Mouse (Mus musculus): ENCODE data around the gene Wdtc1. TPM values are rescaled to one million over a fixed set of nuclear protein-coding genes. Genes with fewer than 3 reads are reported as not detected.
A peak's percentile ranks its signal among the peaks of the same experiment; 100 is the strongest.

Wdtc1 gene
- total and polyA plus RNA-seq, 3 experiments: 2.8 to 10.8 (median 9.6) TPM

GRCm38 (mm10) chr4:133371621-133372277, 18.5 kb upstream of the Wdtc1 start:
- H3K9me3 ChIP-seq (replicated peaks; ENCODE audit: low read length): peaks cover 5% of the 10 kb centered on the region
- H3K27me3 ChIP-seq (replicated peaks): no peaks in the 10 kb centered on the region
- dilution Hi-C loops (cut with MboI; ENCODE audit: extremely low pct_ligation_motif_present, extremely low pct_unique_long_range_greater_than_20kb, low sequenced_read_pairs): no loop called here
- peaks cover 5 to 33% of the 10 kb centered on the region in 2 experiments for H3K36me3 ChIP-seq (replicated peaks in 1 of 2; ENCODE audit: control insufficient read depth in 1 of 2, insufficient read depth in 1 of 2, low read length in 1 of 2)
- H3K4me2 ChIP-seq (ENCODE audit: insufficient read depth, low read depth, poor library complexity, severe bottlenecking): peak overlapping the region; percentile 93
- no peak for TF ChIP-seq NRF1 (IDR thresholded peaks at IDR 0.05; ENCODE audit: low read depth, low read length)
- TF ChIP-seq CHD2 (IDR thresholded peaks at IDR 0.05; ENCODE audit: low read length): no peak
- TF ChIP-seq NELFE (IDR thresholded peaks at IDR 0.05; ENCODE audit: low read depth, low read length): no peak
- no peak for TF ChIP-seq RCOR1 (conservative IDR thresholded peaks at IDR 0.05; ENCODE audit: low read depth, low read length)
- TF ChIP-seq CHD1 (IDR thresholded peaks at IDR 0.05; ENCODE audit: low read depth, low read length): no peak
- TF ChIP-seq KAT2A (IDR thresholded peaks at IDR 0.05; ENCODE audit: insufficient replicate concordance, low read length): no peak
- TF ChIP-seq E2F4 (IDR thresholded peaks at IDR 0.05; ENCODE audit: insufficient replicate concordance, low read depth, low read length): no peak
- TF ChIP-seq RAD21 (IDR thresholded peaks at IDR 0.05; ENCODE audit: low read depth, low read length): no peak
- H3K9ac ChIP-seq (ENCODE audit: insufficient read depth, low read depth): peak overlapping the region; percentile 92
- H3K27ac ChIP-seq (ENCODE audit: insufficient read depth, low read depth): no peak overlapping the region
- peaks cover 16 to 55% of the 10 kb centered on the region in 2 experiments; a peak in 3 of 4 replicates for H3K4me1 ChIP-seq (ENCODE audit: control insufficient read depth in 1 of 2, insufficient read depth in 2 of 2)
- DNase-seq (ENCODE audit: extremely low read depth): no peak
- in situ Hi-C loops (cut with MboI; ENCODE audit: low pct_ligation_motif_present, low pct_unique_long_range_greater_than_20kb, low sequenced_read_pairs): no loop called here
- H3K4me3 ChIP-seq (replicated peaks in 1 of 3; ENCODE audit: low read depth in 2 of 3, low read length in 2 of 3, poor library complexity in 1 of 3): peak overlapping the region; percentile 71 to 85 (median 82)
- H3K79me2 ChIP-seq (replicated peaks; ENCODE audit: control insufficient read depth, extremely low read depth, insufficient read depth, poor library complexity, severe bottlenecking): peaks cover 39% of the 10 kb centered on the region

DNA sequence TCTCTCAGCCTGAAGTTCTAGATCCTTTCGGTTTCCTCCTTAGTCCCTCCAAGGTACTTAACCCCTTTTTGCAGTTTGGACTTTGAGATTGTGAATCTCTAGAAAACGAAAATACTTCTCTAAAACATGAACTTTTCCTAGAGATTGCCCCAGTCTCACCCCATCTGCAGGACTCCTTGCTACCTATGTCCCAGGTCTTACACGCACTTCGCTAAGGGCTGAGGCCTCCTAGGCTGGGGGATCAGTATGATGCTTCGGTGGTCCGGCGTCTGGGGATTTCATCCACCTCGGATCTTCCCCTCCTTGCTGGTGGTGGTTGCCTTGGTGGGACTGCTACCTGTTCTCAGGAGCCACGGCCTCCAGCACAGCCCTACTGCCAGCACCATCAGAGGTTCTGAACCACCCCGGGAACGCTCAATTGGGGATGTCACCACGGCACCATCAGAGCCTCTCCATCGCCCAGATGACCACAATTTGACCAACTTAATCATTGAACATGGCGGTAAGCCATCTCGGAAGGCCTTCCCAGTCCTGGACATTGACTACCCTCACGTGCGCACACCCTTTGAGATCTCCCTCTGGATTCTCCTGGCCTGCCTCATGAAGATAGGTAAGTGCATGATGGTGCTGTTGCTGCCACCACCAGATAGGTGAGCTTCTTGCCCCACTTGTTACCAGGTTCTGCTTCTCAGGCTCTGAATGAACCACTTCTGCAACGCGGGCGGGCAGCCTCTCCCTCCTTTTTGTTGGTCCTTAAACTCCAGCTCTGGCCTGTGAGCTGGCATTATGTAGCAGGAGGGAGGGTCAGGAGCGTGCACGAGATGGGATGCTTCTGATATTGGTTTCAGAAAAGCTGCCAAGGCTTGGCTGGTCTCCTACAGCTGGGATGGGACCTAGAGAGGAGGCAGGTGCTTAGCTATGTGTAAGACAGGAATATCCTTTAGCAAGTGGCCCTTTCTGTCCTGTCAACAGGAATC, 17.3 kb upstream of the Wdtc1 start:
- in situ Hi-C loops (cut with MboI; ENCODE audit: low pct_ligation_motif_present, low pct_unique_long_range_greater_than_20kb, low sequenced_read_pairs): no loop called here
- Histone ChIP-seq H3K4me1 (ENCODE audit: control insufficient read depth in 1 of 2, insufficient read depth in 2 of 2) (peaks cover 12 to 44% of the 10 kb centered on the region in 2 experiments; a peak in 3 of 4 replicates), H3K4me2 (ENCODE audit: insufficient read depth, low read depth, poor library complexity, severe bottlenecking) (peak overlapping the region; percentile 93), H3K79me2 (replicated peaks; ENCODE audit: control insufficient read depth, extremely low read depth, insufficient read depth, poor library complexity, severe bottlenecking) (peaks cover 38% of the 10 kb centered on the region), H3K27me3 (replicated peaks) (no peaks in the 10 kb centered on the region), H3K9ac (ENCODE audit: insufficient read depth, low read depth) (peak overlapping the region; percentile 92), H3K27ac (ENCODE audit: insufficient read depth, low read depth) (no peak overlapping the region), H3K36me3 (replicated peaks in 1 of 2; ENCODE audit: control insufficient read depth in 1 of 2, insufficient read depth in 1 of 2, low read length in 1 of 2) (peaks cover 4 to 26% of the 10 kb centered on the region in 2 experiments), H3K4me3 (replicated peaks in 1 of 3; ENCODE audit: low read depth in 2 of 3, low read length in 2 of 3, poor library complexity in 1 of 3) (peak overlapping the region; percentile 71 to 85 (median 82)), H3K9me3 (replicated peaks; ENCODE audit: low read length) (peaks cover 5% of the 10 kb centered on the region)
- no peak for DNase-seq (ENCODE audit: extremely low read depth)
- dilution Hi-C loops (cut with MboI; ENCODE audit: extremely low pct_ligation_motif_present, extremely low pct_unique_long_range_greater_than_20kb, low sequenced_read_pairs): no loop called here
- no peak for TF ChIP-seq UBTF (IDR thresholded peaks at IDR 0.05; ENCODE audit: low read depth, low read length)
- TF ChIP-seq BHLHE40 (IDR thresholded peaks at IDR 0.05; ENCODE audit: low read depth, low read length): 0 out of 2 replicates have a peak, but pooled peaks have one; percentile 15
